Comparison of ENCODE assay signal across 8 mouse cellular contexts in genomic region chr2:165855641-165856301, GRCm38 (mm10). TPM values are rescaled to one million over a fixed set of nuclear protein-coding genes. Genes with fewer than 3 reads are reported as not detected.
DNase-seq lines count a peak whose midpoint lies in the region; ATAC-seq lines count a peak whose summit lies in the region.

No protein-coding gene starts in this region.

- H3K4me1 ChIP-seq in forebrain, embryonic 10.5 days, result peaks cover 83% of the 10 kb centered on the region
- H3K4me1 ChIP-seq in forebrain, embryonic 11.5 days (replicated peaks; ENCODE audit: control insufficient read depth, insufficient read depth, low read length), result peaks cover 42% of the 10 kb centered on the region
- H3K4me1 ChIP-seq in heart, embryonic 16.5 days (ENCODE audit: control insufficient read depth, insufficient read depth, low read length), result peaks cover 84% of the 10 kb centered on the region
- H3K4me1 ChIP-seq in neural tube, embryonic 15.5 days, result peaks cover 87% of the 10 kb centered on the region

- H3K27ac ChIP-seq in forebrain, embryonic 10.5 days, result peak overlapping the region; percentile 90
- H3K27ac ChIP-seq in forebrain, embryonic 11.5 days (ENCODE audit: low read depth, low read length), result no peak overlapping the region
- peak overlapping the region; percentile 95 for H3K27ac ChIP-seq in heart, embryonic 16.5 days (ENCODE audit: low read length)
- peak overlapping the region; percentile 84 for H3K27ac ChIP-seq in neural tube, embryonic 15.5 days (replicated peaks)

- 87% methylated on average over 6 of the region's 6 CpGs for WGBS in forebrain, embryonic 10.5 days
- 86% methylated on average over 6 of the region's 6 CpGs for WGBS in forebrain, embryonic 11.5 days
- WGBS in heart, embryonic 16.5 days, result 60% methylated on average over 6 of the region's 6 CpGs
- WGBS in neural tube, embryonic 15.5 days, result 30% methylated on average over 6 of the region's 6 CpGs

- no peak for ATAC-seq in forebrain, embryonic 11.5 days (replicated peaks; ENCODE audit: low FRiP score)
- ATAC-seq in heart, embryonic 16.5 days (replicated peaks; ENCODE audit: extremely low read depth, insufficient read depth, low FRiP score), result no peak
- no peak for ATAC-seq in neural tube, embryonic 15.5 days (ENCODE audit: low FRiP score)

- intact Hi-C loops in left cerebral cortex, postnatal 25 days (cut with DNase I), result loop anchor here (1.0 kb wide), 1 partner anchor 28 kb away; no protein-coding TSS in a partner anchor

- no peak overlapping the region for H3K9ac ChIP-seq in forebrain, embryonic 11.5 days (ENCODE audit: low read length)
- peak overlapping the region; percentile 34 for H3K9ac ChIP-seq in heart, embryonic 16.5 days (ENCODE audit: low read length)
- H3K9ac ChIP-seq in neural tube, embryonic 15.5 days (replicated peaks), result no peak overlapping the region

- no peak overlapping the region for H3K4me2 ChIP-seq in forebrain, embryonic 11.5 days (ENCODE audit: low read depth, low read length, severe bottlenecking)
- H3K4me2 ChIP-seq in heart, embryonic 16.5 days (ENCODE audit: low read depth, low read length), result no peak overlapping the region
- no peak overlapping the region for H3K4me2 ChIP-seq in neural tube, embryonic 15.5 days

- H3K4me3 ChIP-seq in forebrain, embryonic 10.5 days, result no peak overlapping the region
- H3K4me3 ChIP-seq in forebrain, embryonic 11.5 days (ENCODE audit: low read depth, low read length), result no peak overlapping the region
- no peak overlapping the region for H3K4me3 ChIP-seq in heart, embryonic 16.5 days (ENCODE audit: low read length)
- no peak overlapping the region for H3K4me3 ChIP-seq in neural tube, embryonic 15.5 days (replicated peaks)

- no peaks in the 10 kb centered on the region for H3K9me3 ChIP-seq in forebrain, embryonic 10.5 days
- no peaks in the 10 kb centered on the region for H3K9me3 ChIP-seq in forebrain, embryonic 11.5 days (ENCODE audit: control insufficient read depth, low read length)
- H3K9me3 ChIP-seq in heart, embryonic 16.5 days (replicated peaks; ENCODE audit: control insufficient read depth, low read length), result no peaks in the 10 kb centered on the region
- no peaks in the 10 kb centered on the region for H3K9me3 ChIP-seq in neural tube, embryonic 15.5 days (replicated peaks)

- DNase-seq in forebrain, embryonic 10.5 days (ENCODE audit: extremely low spot score, low spot score), result no peak
- no peak for DNase-seq in forebrain, embryonic 11.5 days (ENCODE audit: low spot score)
- peak; percentile 97 for DNase-seq in 3T3-L1 (ENCODE audit: low read depth, low spot score)
- DNase-seq in cerebellum, postnatal 25 days, result peak; percentile 55 to 66
- peak; percentile 68 to 93 for DNase-seq in left cerebral cortex, postnatal 25 days (ENCODE audit: low spot score in 2 of 2)
- no peak for DNase-seq in thymus, postnatal 0 days (ENCODE audit: low spot score)

- peaks cover 60% of the 10 kb centered on the region for H3K36me3 ChIP-seq in forebrain, embryonic 10.5 days (replicated peaks)
- no peaks in the 10 kb centered on the region; the same call in 1 of the 2 replicates for H3K36me3 ChIP-seq in forebrain, embryonic 11.5 days (ENCODE audit: control insufficient read depth, insufficient read depth, low read length)
- 0 out of 2 replicates have a peak, but pooled peaks cover 2% of the 10 kb centered on the region for H3K36me3 ChIP-seq in heart, embryonic 16.5 days (ENCODE audit: control insufficient read depth, insufficient read depth)
- 0 out of 2 replicates have a peak, but pooled peaks cover 4% of the 10 kb centered on the region for H3K36me3 ChIP-seq in neural tube, embryonic 15.5 days

- no peaks in the 10 kb centered on the region for H3K27me3 ChIP-seq in forebrain, embryonic 10.5 days (ENCODE audit: poor library complexity, severe bottlenecking)
- no peaks in the 10 kb centered on the region for H3K27me3 ChIP-seq in forebrain, embryonic 11.5 days (ENCODE audit: control insufficient read depth, insufficient read depth, low read length)
- H3K27me3 ChIP-seq in heart, embryonic 16.5 days (ENCODE audit: control insufficient read depth, insufficient read depth, low read length), result no peaks in the 10 kb centered on the region
- H3K27me3 ChIP-seq in neural tube, embryonic 15.5 days (replicated peaks), result no peaks in the 10 kb centered on the region

RNA-seq across cellular contexts. Expression of gene Zmynd8, which starts 43.0 kb away (rescaled TPM):
- 60.2 and 64.4 TPM in 2 replicates for polyA plus RNA-seq in forebrain, embryonic 10.5 days (2016; fragmentation: Nextera tagmentation; extraction: Ambion mirVana)
- polyA plus RNA-seq in forebrain, embryonic 11.5 days (2014; fragmentation: Nextera tagmentation; extraction: Ambion mirVana), result 54.3 and 61.5 TPM in 2 replicates
- 36.0 and 40.2 TPM in 2 replicates for polyA plus RNA-seq in heart, embryonic 16.5 days (2015; fragmentation: Nextera tagmentation; extraction: Ambion mirVana)
- 100 to 1,000 TPM; 160 to 162 TPM for total RNA-seq in left cerebral cortex, postnatal 25 days (2021)
- 79.3 and 79.5 TPM in 2 replicates for polyA plus RNA-seq in neural tube, embryonic 15.5 days (2015; fragmentation: Nextera tagmentation; extraction: Ambion mirVana)
- polyA plus RNA-seq in thymus, postnatal 0 days (2015; fragmentation: Nextera tagmentation; extraction: Ambion mirVana), result 38.8 and 46.7 TPM in 2 replicates

Comparison
In these comparisons a context has a peak if more than half of its experiments do, and no peak if none do; other contexts are left out.
1. DNase-seq: peak in 3T3-L1 (single experiment), cerebellum, postnatal 25 days (2 of 2) and left cerebral cortex, postnatal 25 days (2 of 2); none in forebrain, embryonic 10.5 days (single experiment), forebrain, embryonic 11.5 days (single experiment) and thymus, postnatal 0 days (single experiment).